Mouse (Mus musculus) liver, adult 2 months (tissue): ENCODE results near the gene Tpte. TPM values are rescaled to one million over a fixed set of nuclear protein-coding genes. Genes with fewer than 3 reads are reported as not detected.

Source experiments
- DNase-seq: peaks from one replicate; pipeline ENCODE4 v3.0.0-alpha.2; 2011; ENCODE audit warnings: low read depth, low spot score; ENCODE audit errors: extremely low read depth
- H3K27ac ChIP-seq: fragments of 200-500 bp; replicated peaks from 2 replicates; pipeline ENCODE4 v1.5.1; 2012; ENCODE audit warnings: low read depth, mild to moderate bottlenecking, control low read depth, inconsistent platforms, low read length; ENCODE audit not compliant: insufficient read depth
- H3K27me3 ChIP-seq: fragments of 200-500 bp; 2 replicates; pipeline ENCODE4 v1.6.1; 2012; ENCODE audit warnings: mild to moderate bottlenecking, moderate library complexity, low read length, inconsistent platforms; ENCODE audit not compliant: control insufficient read depth, insufficient read depth
- H3K36me3 ChIP-seq: fragments of 200-500 bp; 2 replicates; pipeline ENCODE4 v1.6.1; 2012; ENCODE audit warnings: low read length, inconsistent platforms; ENCODE audit not compliant: control insufficient read depth, insufficient read depth
- H3K4me1 ChIP-seq: fragments of 200-500 bp; 2 replicates; pipeline ENCODE4 v1.6.1; 2011; ENCODE audit warnings: low read length; ENCODE audit not compliant: control insufficient read depth, insufficient read depth
- H3K4me3 ChIP-seq: fragments of 200-500 bp; 2 replicates; pipeline ENCODE4 v1.5.1; 2011; ENCODE audit warnings: low read depth, mild to moderate bottlenecking, control low read depth, low read length, moderate library complexity; ENCODE audit not compliant: insufficient read depth
- H3K79me2 ChIP-seq: fragments of 200-500 bp; 2 replicates; pipeline ENCODE4 v1.6.1; 2012; ENCODE audit warnings: inconsistent platforms, mild to moderate bottlenecking, low read length, moderate library complexity; ENCODE audit not compliant: control insufficient read depth, insufficient read depth
- H3K9ac ChIP-seq: fragments of 200-500 bp; 2 replicates; pipeline ENCODE4 v1.6.1; 2012; ENCODE audit warnings: low read depth, mild to moderate bottlenecking, control low read depth, inconsistent platforms, low read length
- CTCF ChIP-seq: fragments of 200-500 bp; IDR thresholded peaks from 2 replicates; pipeline ENCODE4 v1.5.1; 2011; ENCODE audit warnings: low read depth, low read length, control low read depth
- POLR2A ChIP-seq: fragments of 200-500 bp; IDR thresholded peaks from 2 replicates; pipeline ENCODE4 v1.6.1; 2011; ENCODE audit warnings: low read length, control low read depth; ENCODE audit not compliant: insufficient read depth; ENCODE audit errors: extremely low read depth
- WGBS: fragments of 180-500 bp; shearing (Covaris S2); methylation state at CpG from one replicate; pipeline ENCODE4 v1.1.7; 2018; 5-methylcytosine and 5-hydroxymethylcytosine counted together
- polyA plus RNA-seq: library from polyadenylated mRNA; depleted of rRNA; stranded (reverse); fragments of >200 nt; gene quantifications from 2 replicates; pipeline ENCODE4 v1.2.3, GENCODE M21; 2012
- total RNA-seq: library from RNA; depleted of rRNA; stranded (reverse); fragments of >200 nt; gene quantifications from 2 replicates; pipeline ENCODE4 v1.2.3, GENCODE M21; 2014

The Tpte gene
- total and polyA plus RNA-seq, 2 experiments = not detected

- WGBS = 53% methylated on average over 10 of the region's 10 CpGs
- no peak for TF ChIP-seq POLR2A
- TF ChIP-seq CTCF = no peak
- no peak for DNase-seq
- no peaks in the 10 kb centered on the region for H3K4me1 ChIP-seq
- no peak overlapping the region for H3K27ac ChIP-seq
- no peak overlapping the region for H3K9ac ChIP-seq
- no peaks in the 10 kb centered on the region for H3K36me3 ChIP-seq
- H3K4me3 ChIP-seq = no peak overlapping the region
- no peaks in the 10 kb centered on the region for H3K27me3 ChIP-seq
- H3K79me2 ChIP-seq = no peaks in the 10 kb centered on the region
Measured at GRCm38 (mm10) chr8:22306999-22307398, 23.8 kb downstream of the Tpte start.

- peak; percentile 30 for DNase-seq
Measured at GRCm38 (mm10) chr8:22311446-22311845, 28.2 kb downstream of the Tpte start.

GRCm38 (mm10) chr8:22335426-22335825, 52.2 kb downstream of the Tpte start:
- peak; percentile 87 for DNase-seq
- no peaks in the 10 kb centered on the region for H3K27me3 ChIP-seq
- H3K79me2 ChIP-seq = no peaks in the 10 kb centered on the region
- H3K27ac ChIP-seq = no peak overlapping the region
- TF ChIP-seq CTCF (no peak), POLR2A (no peak)
- H3K4me3 ChIP-seq = no peak overlapping the region
- 19% methylated on average over 13 of the region's 13 CpGs for WGBS
- H3K4me1 ChIP-seq = peaks cover 5% of the 10 kb centered on the region; the same call in 1 of the 2 replicates
- H3K9ac ChIP-seq = no peak overlapping the region
- H3K36me3 ChIP-seq = no peaks in the 10 kb centered on the region

More at GRCm38 (mm10) chr8:22311446-22311845, 28.2 kb downstream of the Tpte start:
- no peak overlapping the region for H3K4me3 ChIP-seq
- no peaks in the 10 kb centered on the region for H3K27me3 ChIP-seq
- H3K27ac ChIP-seq = no peak overlapping the region
- TF ChIP-seq CTCF = peak; percentile 56
- TF ChIP-seq POLR2A = no peak
- no peaks in the 10 kb centered on the region for H3K79me2 ChIP-seq
- H3K9ac ChIP-seq = no peak overlapping the region
- H3K36me3 ChIP-seq = no peaks in the 10 kb centered on the region
- WGBS = 70% methylated on average over 9 of the region's 9 CpGs
- H3K4me1 ChIP-seq = no peaks in the 10 kb centered on the region

- no peak overlapping the region for H3K9ac ChIP-seq
- no peak overlapping the region for H3K27ac ChIP-seq
- H3K27me3 ChIP-seq = no peaks in the 10 kb centered on the region
- no peaks in the 10 kb centered on the region for H3K36me3 ChIP-seq
- DNase-seq = no peak
- 82% methylated on average over 6 of the region's 6 CpGs for WGBS
- TF ChIP-seq POLR2A (no peak), CTCF (no peak)
- no peaks in the 10 kb centered on the region for H3K4me1 ChIP-seq
- no peaks in the 10 kb centered on the region for H3K79me2 ChIP-seq
- no peak overlapping the region for H3K4me3 ChIP-seq
Measured at GRCm38 (mm10) chr8:22359359-22359758, 76.1 kb downstream of the Tpte start.

GRCm38 (mm10) chr8:22359882-22360281, 76.6 kb downstream of the Tpte start:
- no peak overlapping the region for H3K9ac ChIP-seq
- no peaks in the 10 kb centered on the region for H3K4me1 ChIP-seq
- H3K36me3 ChIP-seq = no peaks in the 10 kb centered on the region
- no peaks in the 10 kb centered on the region for H3K79me2 ChIP-seq
- no peak overlapping the region for H3K27ac ChIP-seq
- TF ChIP-seq CTCF (no peak), POLR2A (no peak)
- WGBS = 78% methylated on average over 6 of the region's 6 CpGs
- H3K27me3 ChIP-seq = no peaks in the 10 kb centered on the region
- H3K4me3 ChIP-seq = no peak overlapping the region
- DNase-seq = no peak

GRCm38 (mm10) chr8:22376311-22376710, 93.1 kb downstream of the Tpte start:
- peak; percentile 17 for DNase-seq
- no peak for TF ChIP-seq CTCF
- TF ChIP-seq POLR2A = no peak
- H3K36me3 ChIP-seq = peaks cover 81% of the 10 kb centered on the region
- no peaks in the 10 kb centered on the region; the same call in 1 of the 2 replicates for H3K4me1 ChIP-seq
- H3K9ac ChIP-seq = no peak overlapping the region
- WGBS = 87% methylated on average over 5 of the region's 5 CpGs
- no peaks in the 10 kb centered on the region for H3K79me2 ChIP-seq
- H3K27me3 ChIP-seq = no peaks in the 10 kb centered on the region
- no peak overlapping the region for H3K27ac ChIP-seq
- no peak overlapping the region for H3K4me3 ChIP-seq
